Mouse (Mus musculus) natural killer cell, adult 2 months (primary cell): ENCODE results near the gene Sema5a.

Experiments used
- DNase-seq, 2 experiments: peaks; one replicate each; pipeline ENCODE4 v3.0.0; 2022; ENCODE audit warnings: low spot score in 2 of 2

Sema5a gene

DNA sequence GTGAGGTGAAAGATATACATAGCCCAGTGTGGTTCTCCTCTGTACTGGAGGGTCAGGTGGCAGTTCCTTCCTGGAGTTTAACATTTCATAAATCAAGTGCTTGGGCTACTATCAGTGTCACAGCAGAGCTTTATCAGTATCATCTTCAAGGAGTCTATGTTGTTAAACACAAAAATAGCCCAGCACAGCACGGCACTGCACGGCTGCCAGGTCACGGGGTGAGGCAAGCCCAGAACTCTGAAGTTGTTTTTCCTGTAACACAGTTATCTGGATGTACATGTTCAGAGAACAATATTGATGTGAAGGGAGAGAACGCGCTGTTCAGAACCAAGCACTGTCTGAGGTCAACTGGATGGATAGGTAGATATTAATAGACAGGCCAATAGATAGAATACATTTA, 112.2 kb downstream of the Sema5a start:
- DNase-seq: no peak

- no peak for DNase-seq
Measured at GRCm38 (mm10) chr15:32367841-32368240, 123.2 kb downstream of the Sema5a start.

- no peak for DNase-seq
Measured at GRCm38 (mm10) chr15:32370914-32371313, 126.3 kb downstream of the Sema5a start.

DNA sequence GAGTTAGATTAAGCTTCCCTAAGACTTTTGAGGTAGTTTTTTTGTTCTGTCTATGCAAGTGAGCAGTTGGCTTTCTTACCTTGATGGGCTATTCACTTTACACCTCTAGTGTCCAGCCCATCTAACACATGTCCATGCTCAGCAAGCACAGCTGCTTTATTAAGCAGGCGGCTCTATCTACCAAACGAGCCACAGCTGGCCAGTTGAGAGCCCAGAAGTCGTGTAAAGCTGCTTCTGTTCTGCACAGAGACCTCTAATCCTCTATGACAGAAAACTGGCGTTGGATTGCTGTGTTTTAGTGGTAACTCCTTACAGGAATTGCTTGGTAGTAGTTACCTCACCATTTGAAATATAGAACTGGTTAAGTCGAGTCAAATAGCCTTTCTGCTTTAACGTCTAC, 126.8 kb downstream of the Sema5a start:
- DNase-seq: no peak

DNA sequence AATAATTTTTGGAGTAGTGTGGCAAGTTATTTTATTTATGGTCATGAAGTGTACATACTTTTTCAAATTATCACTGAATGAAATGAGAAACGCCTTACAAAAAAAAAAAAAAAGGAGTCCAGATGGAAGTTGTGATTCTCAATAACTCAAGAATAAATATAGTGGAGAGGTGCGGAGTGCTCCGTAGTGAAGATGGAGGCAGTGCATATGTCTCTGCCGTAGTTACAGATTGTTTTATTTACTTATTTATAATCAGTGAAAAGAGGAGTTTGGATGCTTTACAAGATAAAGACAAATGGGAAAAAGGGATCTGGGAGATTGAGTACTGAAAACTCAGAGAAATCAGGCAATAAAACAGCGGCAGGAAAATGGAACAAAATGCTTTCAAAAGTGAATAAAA, 131.7 kb downstream of the Sema5a start:
- no peak for DNase-seq

DNA sequence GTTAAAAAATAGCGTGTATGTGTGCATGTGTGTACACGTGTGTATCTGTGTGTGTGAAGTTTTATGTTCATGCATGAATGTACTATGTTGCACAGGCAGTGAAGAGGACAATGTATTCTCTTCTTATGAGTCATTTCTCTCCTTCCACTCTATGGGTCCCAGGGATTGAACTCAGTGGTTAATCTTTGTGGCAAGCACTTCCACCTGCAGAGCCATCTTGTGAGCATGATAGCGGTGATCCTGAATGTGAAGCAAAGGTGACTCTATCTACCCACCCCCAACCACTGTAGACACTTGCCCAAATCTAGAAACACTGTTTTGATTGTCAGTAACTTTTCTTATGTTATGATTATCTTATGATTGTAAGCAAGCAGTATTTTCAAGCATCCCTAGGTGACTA, 133.2 kb downstream of the Sema5a start:
- no peak for DNase-seq

GRCm38 (mm10) chr15:32380311-32380710, 135.7 kb downstream of the Sema5a start:
- DNase-seq: no peak

- no peak for DNase-seq
Measured at GRCm38 (mm10) chr15:32382930-32383481, 138.4 kb downstream of the Sema5a start.

DNA sequence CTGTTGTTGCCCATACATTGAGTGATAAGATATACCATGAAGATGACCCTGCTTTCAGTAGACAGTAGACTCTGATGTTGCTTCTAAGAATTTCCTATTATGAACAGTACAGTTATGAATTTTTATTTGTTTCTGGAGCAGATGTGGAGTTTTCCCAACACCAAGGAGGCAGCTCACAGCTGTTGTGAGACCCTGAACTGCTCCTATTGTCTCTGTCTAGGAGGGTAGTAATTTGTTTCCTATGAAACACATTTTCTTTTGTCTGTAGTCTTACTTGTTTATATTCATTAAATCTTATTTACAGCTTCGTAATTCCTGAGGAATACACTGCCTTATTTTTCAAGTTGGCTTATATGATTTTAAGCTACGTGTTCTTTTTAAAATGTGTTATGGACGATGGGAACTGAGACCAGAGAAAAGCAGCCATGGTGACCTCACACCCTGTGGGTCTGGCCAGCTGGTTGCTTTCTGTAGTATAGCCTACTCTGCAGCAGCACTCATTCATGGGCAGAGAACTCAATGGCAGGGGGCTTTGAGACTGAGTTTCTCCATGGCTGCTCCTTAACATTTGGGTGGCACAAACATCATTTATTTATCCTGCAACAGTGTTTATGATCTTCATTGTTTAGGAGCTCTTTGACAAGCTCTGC, 151.8 kb downstream of the Sema5a start:
- no peak for DNase-seq

GRCm38 (mm10) chr15:32397064-32397463, 152.5 kb downstream of the Sema5a start:
- DNase-seq: no peak

- no peak for DNase-seq
Measured at GRCm38 (mm10) chr15:32398721-32399120, 154.1 kb downstream of the Sema5a start.

DNA sequence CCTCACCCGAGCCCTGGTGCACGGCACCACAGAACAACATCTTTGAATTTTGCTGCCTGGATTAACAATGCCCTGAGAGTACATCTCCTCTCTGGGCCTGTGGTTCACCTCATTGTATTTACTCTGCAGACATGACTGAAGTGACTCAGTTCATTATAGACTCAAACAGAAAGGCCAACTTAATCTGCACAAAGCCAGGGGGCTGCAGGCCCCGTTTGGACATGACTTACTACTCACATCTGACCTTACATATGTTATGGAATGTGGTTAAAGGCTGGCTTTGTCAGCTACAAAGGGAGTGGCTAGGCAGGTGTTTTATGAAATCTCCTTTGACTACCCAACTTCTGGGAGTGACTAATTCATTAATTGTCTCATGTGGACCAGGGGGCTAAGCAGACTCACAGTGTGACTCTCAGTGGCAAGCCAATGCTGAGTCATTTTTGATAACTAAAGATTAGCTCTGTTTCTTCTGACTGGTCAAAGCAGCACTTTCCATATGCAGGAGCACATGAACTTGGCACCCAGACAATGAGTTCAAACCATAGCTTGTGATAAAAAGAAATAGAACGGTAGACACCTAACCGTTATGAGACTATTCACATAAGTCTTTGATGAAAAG, 157.4 kb downstream of the Sema5a start:
- no peak for DNase-seq

DNA sequence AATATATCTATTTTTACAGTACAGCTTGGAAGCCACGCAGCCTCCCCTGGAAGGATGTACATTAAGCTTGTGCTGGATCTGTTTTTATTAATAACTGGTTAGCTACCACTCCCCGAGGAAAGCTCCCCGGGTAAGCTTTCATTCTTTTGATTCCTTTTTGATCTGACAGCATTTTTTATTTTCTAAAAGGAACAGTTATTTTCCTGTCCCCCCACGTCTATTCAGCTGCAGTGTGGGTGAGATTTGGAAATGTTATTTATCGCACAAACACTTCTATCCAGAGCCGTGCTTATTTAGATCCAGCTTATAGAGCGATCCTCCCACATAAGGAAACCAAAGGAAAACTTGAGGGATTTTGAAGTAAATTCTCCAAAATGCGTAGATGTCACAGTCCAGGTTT, 158.7 kb downstream of the Sema5a start:
- DNase-seq: no peak

DNA sequence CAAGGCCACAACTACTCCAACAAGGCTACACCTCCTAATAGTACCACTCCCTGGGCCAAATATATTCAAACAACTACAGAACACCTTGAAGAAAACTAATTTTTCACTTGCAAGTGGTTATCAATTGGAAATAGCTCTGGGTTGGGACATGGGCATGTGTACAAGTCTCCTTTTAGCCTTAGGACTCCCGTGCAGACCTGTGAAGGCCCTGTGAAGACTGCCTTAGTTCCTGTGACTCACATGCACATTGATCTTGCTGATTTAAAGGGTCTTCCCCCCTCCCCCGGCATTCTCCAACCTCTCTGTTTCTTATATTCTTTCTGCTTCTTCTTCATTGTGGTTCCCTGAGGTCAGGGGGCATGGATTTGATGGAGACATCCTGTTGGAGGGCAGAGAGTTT, 161.8 kb downstream of the Sema5a start:
- no peak for DNase-seq

DNA sequence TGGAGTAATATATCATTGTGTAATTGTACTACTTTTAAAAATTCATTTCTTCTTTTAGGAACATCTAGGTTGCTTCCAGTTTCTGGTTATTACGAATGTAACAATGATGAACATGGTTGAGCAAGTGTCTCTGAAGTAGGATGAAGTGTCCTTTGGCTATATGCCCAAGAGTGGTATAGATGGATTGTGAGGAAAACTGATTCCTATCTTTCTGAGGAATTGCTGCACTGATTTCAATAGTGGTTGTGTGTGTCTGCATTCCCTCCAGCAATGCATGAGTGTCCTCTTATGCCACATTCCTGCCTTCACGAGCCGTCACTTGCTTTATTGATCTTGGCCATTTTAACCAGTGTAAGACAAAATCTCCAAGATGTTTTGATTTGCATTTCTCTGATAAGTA, 163.2 kb downstream of the Sema5a start:
- DNase-seq: no peak

- DNase-seq: no peak
Measured at GRCm38 (mm10) chr15:32416291-32416690, 171.7 kb downstream of the Sema5a start.

GRCm38 (mm10) chr15:32422631-32423030, 178.0 kb downstream of the Sema5a start:
- DNase-seq: no peak

DNA sequence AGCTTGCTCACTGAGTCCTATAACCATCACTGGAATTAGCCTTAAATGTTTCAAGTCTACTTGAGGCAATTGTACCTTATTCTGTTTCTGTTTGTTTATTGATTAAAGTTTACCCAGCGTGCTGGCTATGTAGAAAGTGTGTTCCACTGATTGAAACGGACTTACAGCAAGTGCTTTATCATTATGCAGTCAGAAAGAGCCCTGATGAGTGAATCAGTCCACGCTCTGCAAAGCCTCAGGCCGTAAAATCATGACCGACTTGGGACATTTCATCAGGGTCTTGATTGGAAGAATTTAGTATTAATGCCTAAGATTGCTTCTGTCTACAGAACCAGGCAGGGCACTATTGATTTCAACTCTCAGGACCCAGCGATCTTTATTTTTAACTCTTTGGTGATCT, 178.5 kb downstream of the Sema5a start:
- no peak for DNase-seq

- no peak for DNase-seq
Measured at GRCm38 (mm10) chr15:32427188-32427924, 182.7 kb downstream of the Sema5a start.

GRCm38 (mm10) chr15:32432927-32433832, 188.6 kb downstream of the Sema5a start:
- no peak for DNase-seq

DNA sequence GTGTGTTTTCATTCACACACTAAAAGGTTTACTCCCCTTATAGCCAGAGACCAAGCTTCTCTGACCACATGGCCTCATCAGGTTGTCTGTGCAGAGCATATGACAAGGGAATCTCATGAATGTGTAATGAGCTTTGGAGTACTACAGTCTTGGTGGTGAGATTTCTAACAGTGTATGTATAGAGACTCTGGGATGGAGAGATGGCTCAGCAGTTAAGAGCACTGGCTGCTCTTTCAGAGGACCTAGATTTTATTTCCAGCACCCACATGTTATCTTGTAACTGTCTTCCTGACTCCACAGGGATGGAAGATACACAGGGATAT, 189.2 kb downstream of the Sema5a start:
- DNase-seq: no peak

DNA sequence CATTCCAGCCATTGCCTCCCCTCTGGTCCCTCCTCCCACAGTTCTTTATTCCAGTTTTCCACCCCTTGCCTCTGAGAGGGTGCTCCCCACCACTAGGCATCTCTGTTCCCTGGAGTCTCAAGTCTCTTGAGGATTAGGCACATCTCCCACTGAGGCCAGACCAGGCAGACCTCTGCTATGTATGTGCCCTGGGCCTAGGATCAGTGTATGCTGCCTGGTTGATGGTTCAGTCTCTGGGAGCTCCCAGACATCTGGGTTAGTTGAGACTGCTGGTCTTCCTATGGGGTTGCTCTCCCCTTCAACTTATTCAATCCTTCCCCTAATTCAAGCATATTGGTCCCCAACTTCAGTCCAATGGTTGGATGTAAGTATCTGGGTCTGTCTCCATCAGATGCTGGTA, 189.7 kb downstream of the Sema5a start:
- no peak for DNase-seq
